In the genomic region with DNA sequence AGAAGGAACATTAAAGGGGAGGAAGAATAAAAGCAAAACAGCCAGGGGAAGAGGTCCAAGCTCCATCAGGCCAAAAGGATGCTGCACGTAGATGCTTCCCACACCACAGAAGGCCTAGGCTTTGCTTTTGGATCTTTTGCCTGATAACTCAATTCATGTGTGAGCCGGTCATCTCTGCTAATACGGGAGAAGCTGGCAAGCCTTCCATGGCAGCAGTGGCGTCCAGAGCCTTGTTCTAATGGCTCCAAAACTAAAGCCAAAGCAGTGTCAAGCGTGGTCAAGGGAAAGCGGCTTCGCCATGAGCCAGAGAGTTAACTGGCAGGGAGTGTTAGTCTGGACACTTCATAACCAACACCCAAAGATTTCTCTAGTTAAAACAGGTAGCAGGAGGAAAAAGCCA, we compare ENCODE assay signal across 29 mouse cellular contexts.
"Had no signal": no experiment of that assay in that cellular context is flagged by ENCODE, and none has a peak within 500 bp of the region (broad histone marks: within the 10 kb centered on the region; RNA-seq: fewer than 3 reads in every experiment).

No protein-coding gene starts in this region.

- H3K27ac ChIP-seq: limb, embryonic 10.5 days; limb, embryonic 12.5 days; limb, embryonic 13.5 days; limb, embryonic 15.5 days; liver, embryonic 12.5 days; liver, embryonic 13.5 days; liver, embryonic 14.5 days; liver, embryonic 15.5 days; lung, embryonic 15.5 days; macrophage; midbrain, embryonic 10.5 days; midbrain, embryonic 12.5 days; midbrain, embryonic 13.5 days; neural tube, embryonic 12.5 days had no signal

- H3K9ac ChIP-seq: limb, embryonic 12.5 days; limb, embryonic 13.5 days; limb, embryonic 15.5 days; liver, embryonic 12.5 days; liver, embryonic 13.5 days; liver, embryonic 14.5 days; liver, embryonic 15.5 days; liver, postnatal 0 days; lung, embryonic 14.5 days; lung, embryonic 15.5 days; midbrain, embryonic 12.5 days; midbrain, embryonic 13.5 days; neural tube, embryonic 12.5 days had no signal

- H3K27me3 ChIP-seq: liver, embryonic 15.5 days; lung, embryonic 15.5 days; megakaryocyte, embryonic 14.5 days; neural tube, embryonic 12.5 days had no signal

- DNase-seq: left cerebral cortex, postnatal 4 days; liver; liver, embryonic 13.5 days; liver, postnatal 0 days; lung, adult 18-20 months; lung, adult 2 months; lung, embryonic 14.5 days; lung, postnatal 10 days; lung, postnatal 14 days; lung, postnatal 36 days; lung, postnatal 4 days had no signal

- H3K4me1 ChIP-seq: limb, embryonic 12.5 days; limb, embryonic 13.5 days; limb, embryonic 15.5 days; liver, embryonic 12.5 days; liver, embryonic 13.5 days; liver, embryonic 15.5 days; lung, embryonic 15.5 days had no signal

- H3K4me3 ChIP-seq: limb, embryonic 10.5 days; limb, embryonic 12.5 days; limb, embryonic 13.5 days; limb, embryonic 15.5 days; liver, embryonic 12.5 days; liver, embryonic 13.5 days; liver, embryonic 15.5 days; lung, embryonic 15.5 days; megakaryocyte, embryonic 14.5 days; midbrain, embryonic 10.5 days; midbrain, embryonic 12.5 days; midbrain, embryonic 13.5 days; myocyte; neural tube, embryonic 12.5 days had no signal

- H3K9me3 ChIP-seq: limb, embryonic 10.5 days; limb, embryonic 12.5 days; limb, embryonic 13.5 days; limb, embryonic 15.5 days; liver, embryonic 12.5 days; liver, embryonic 13.5 days; liver, embryonic 15.5 days; lung, embryonic 15.5 days; megakaryocyte, embryonic 14.5 days; midbrain, embryonic 10.5 days; midbrain, embryonic 12.5 days; midbrain, embryonic 13.5 days; neural tube, embryonic 12.5 days had no signal

- H3K4me2 ChIP-seq: limb, embryonic 12.5 days; limb, embryonic 13.5 days; limb, embryonic 15.5 days; liver, embryonic 11.5 days; liver, embryonic 12.5 days; liver, embryonic 13.5 days; liver, embryonic 15.5 days; lung, embryonic 14.5 days; lung, embryonic 15.5 days; midbrain, embryonic 12.5 days; midbrain, embryonic 13.5 days; neural tube, embryonic 12.5 days had no signal

- H3K36me3 ChIP-seq: limb, embryonic 10.5 days; limb, embryonic 12.5 days; limb, embryonic 13.5 days; limb, embryonic 15.5 days; liver, embryonic 12.5 days; liver, embryonic 13.5 days; liver, embryonic 15.5 days; lung, embryonic 15.5 days; midbrain, embryonic 10.5 days; midbrain, embryonic 12.5 days; midbrain, embryonic 13.5 days; neural tube, embryonic 12.5 days had no signal

- ATAC-seq: liver, embryonic 12.5 days; liver, postnatal 0 days; lung, postnatal 0 days; midbrain, embryonic 13.5 days; midbrain, embryonic 16.5 days had no signal
